Mouse (Mus musculus): ENCODE measurements around the gene Ddx20. TPM values are rescaled to one million over a fixed set of nuclear protein-coding genes. Genes with fewer than 3 reads are reported as not detected.

Ddx20 gene
- polyA plus RNA-seq, 1 experiment from 2014 or later = 34.6 TPM

GRCm38 (mm10) chr3:105693327-105694080 lies 6.1 kb upstream of the Ddx20 start:
- 72% methylated on average over 14 of the region's 14 CpGs for WGBS
- H3K4me2 ChIP-seq (replicated peaks; ENCODE audit: low read depth, low read length) = no peak overlapping the region

GRCm38 (mm10) chr3:105688536-105688935 lies 1.2 kb upstream of the Ddx20 start:
- no peak for ATAC-seq (ENCODE audit: insufficient number of reproducible peaks, insufficient read depth, low FRiP score, low read depth)
- 85% methylated on average over 2 of the region's 2 CpGs for WGBS

More at GRCm38 (mm10) chr3:105693327-105694080, 6.1 kb upstream of the Ddx20 start:
- Histone ChIP-seq H3K4me1 (ENCODE audit: control insufficient read depth, insufficient read depth, low read length) (no peaks in the 10 kb centered on the region), H3K27me3 (ENCODE audit: control insufficient read depth, insufficient read depth, low read length) (no peaks in the 10 kb centered on the region), H3K27ac (ENCODE audit: low read length) (no peak overlapping the region), H3K4me3 (ENCODE audit: low read depth, low read length) (no peak overlapping the region), H3K9me3 (ENCODE audit: control insufficient read depth, low read depth, low read length) (no peaks in the 10 kb centered on the region), H3K36me3 (ENCODE audit: control insufficient read depth, insufficient read depth, low read length) (no peaks in the 10 kb centered on the region), H3K9ac (replicated peaks; ENCODE audit: low read depth, low read length) (no peak overlapping the region)
- ATAC-seq (ENCODE audit: insufficient number of reproducible peaks, insufficient read depth, low FRiP score, low read depth) = no peak

GRCm38 (mm10) chr3:105686394-105687323 lies 715 bp downstream of the Ddx20 start:
- Histone ChIP-seq H3K27me3 (ENCODE audit: control insufficient read depth, insufficient read depth, low read length) (no peaks in the 10 kb centered on the region), H3K27ac (ENCODE audit: low read length) (0 out of 2 replicates have a peak overlapping the region, but pooled peaks have one; percentile 4), H3K36me3 (ENCODE audit: control insufficient read depth, insufficient read depth, low read length) (peaks cover 10% of the 10 kb centered on the region), H3K9me3 (ENCODE audit: control insufficient read depth, low read depth, low read length) (no peaks in the 10 kb centered on the region), H3K4me3 (ENCODE audit: low read depth, low read length) (peak overlapping the region; percentile 66), H3K4me1 (ENCODE audit: control insufficient read depth, insufficient read depth, low read length) (peaks cover 4% of the 10 kb centered on the region; the same call in 1 of the 2 replicates), H3K4me2 (replicated peaks; ENCODE audit: low read depth, low read length) (peak overlapping the region; percentile 60), H3K9ac (replicated peaks; ENCODE audit: low read depth, low read length) (peak overlapping the region; percentile 83)
- 7% methylated on average over 60 of the region's 60 CpGs for WGBS
- ATAC-seq (ENCODE audit: insufficient number of reproducible peaks, insufficient read depth, low FRiP score, low read depth) = peak; percentile 78

More at GRCm38 (mm10) chr3:105688536-105688935, 1.2 kb upstream of the Ddx20 start:
- no peaks in the 10 kb centered on the region for H3K27me3 ChIP-seq (ENCODE audit: control insufficient read depth, insufficient read depth, low read length)
- peaks cover 6% of the 10 kb centered on the region for H3K36me3 ChIP-seq (ENCODE audit: control insufficient read depth, insufficient read depth, low read length)
- H3K4me1 ChIP-seq (ENCODE audit: control insufficient read depth, insufficient read depth, low read length) = peaks cover 4% of the 10 kb centered on the region; the same call in 1 of the 2 replicates
- H3K9me3 ChIP-seq (ENCODE audit: control insufficient read depth, low read depth, low read length) = no peaks in the 10 kb centered on the region
- no peak overlapping the region for H3K27ac ChIP-seq (ENCODE audit: low read length)
- H3K4me3 ChIP-seq (ENCODE audit: low read depth, low read length) = no peak overlapping the region
- H3K9ac ChIP-seq (replicated peaks; ENCODE audit: low read depth, low read length) = no peak overlapping the region
- no peak overlapping the region for H3K4me2 ChIP-seq (replicated peaks; ENCODE audit: low read depth, low read length)

GRCm38 (mm10) chr3:105680346-105680745 lies 7.0 kb downstream of the Ddx20 start:
- Histone ChIP-seq H3K36me3 (ENCODE audit: control insufficient read depth, insufficient read depth, low read length) (peaks cover 34% of the 10 kb centered on the region), H3K4me3 (ENCODE audit: low read depth, low read length) (no peak overlapping the region), H3K9me3 (ENCODE audit: control insufficient read depth, low read depth, low read length) (no peaks in the 10 kb centered on the region), H3K9ac (replicated peaks; ENCODE audit: low read depth, low read length) (no peak overlapping the region), H3K27me3 (ENCODE audit: control insufficient read depth, insufficient read depth, low read length) (no peaks in the 10 kb centered on the region), H3K4me1 (ENCODE audit: control insufficient read depth, insufficient read depth, low read length) (no peaks in the 10 kb centered on the region), H3K27ac (ENCODE audit: low read length) (no peak overlapping the region), H3K4me2 (replicated peaks; ENCODE audit: low read depth, low read length) (no peak overlapping the region)
- WGBS = 91% methylated on average over 7 of the region's 7 CpGs
- no peak for ATAC-seq (ENCODE audit: insufficient number of reproducible peaks, insufficient read depth, low FRiP score, low read depth)

- Histone ChIP-seq H3K4me2 (replicated peaks; ENCODE audit: low read depth, low read length) (no peak overlapping the region), H3K4me1 (ENCODE audit: control insufficient read depth, insufficient read depth, low read length) (no peaks in the 10 kb centered on the region), H3K27me3 (ENCODE audit: control insufficient read depth, insufficient read depth, low read length) (no peaks in the 10 kb centered on the region), H3K36me3 (ENCODE audit: control insufficient read depth, insufficient read depth, low read length) (peaks cover 24% of the 10 kb centered on the region), H3K9me3 (ENCODE audit: control insufficient read depth, low read depth, low read length) (no peaks in the 10 kb centered on the region), H3K27ac (ENCODE audit: low read length) (no peak overlapping the region), H3K4me3 (ENCODE audit: low read depth, low read length) (no peak overlapping the region), H3K9ac (replicated peaks; ENCODE audit: low read depth, low read length) (no peak overlapping the region)
- ATAC-seq (ENCODE audit: insufficient number of reproducible peaks, insufficient read depth, low FRiP score, low read depth) = no peak
- 39% methylated on average over 2 of the region's 2 CpGs for WGBS
Measured at GRCm38 (mm10) chr3:105675932-105676331, 11.4 kb downstream of the Ddx20 start.

- ATAC-seq (ENCODE audit: insufficient number of reproducible peaks, insufficient read depth, low FRiP score, low read depth) = 0 out of 2 replicates have a peak, but pooled peaks have one; percentile 37
- Histone ChIP-seq H3K9me3 (ENCODE audit: control insufficient read depth, low read depth, low read length) (no peaks in the 10 kb centered on the region), H3K27me3 (ENCODE audit: control insufficient read depth, insufficient read depth, low read length) (no peaks in the 10 kb centered on the region), H3K4me3 (ENCODE audit: low read depth, low read length) (no peak overlapping the region), H3K9ac (replicated peaks; ENCODE audit: low read depth, low read length) (no peak overlapping the region), H3K4me2 (replicated peaks; ENCODE audit: low read depth, low read length) (no peak overlapping the region), H3K36me3 (ENCODE audit: control insufficient read depth, insufficient read depth, low read length) (peaks cover 17% of the 10 kb centered on the region), H3K4me1 (ENCODE audit: control insufficient read depth, insufficient read depth, low read length) (no peaks in the 10 kb centered on the region), H3K27ac (ENCODE audit: low read length) (no peak overlapping the region)
- WGBS = 17% methylated on average over 7 of the region's 7 CpGs
Measured at GRCm38 (mm10) chr3:105674595-105675218, 12.7 kb downstream of the Ddx20 start.

- Histone ChIP-seq H3K9me3 (ENCODE audit: control insufficient read depth, low read depth, low read length) (no peaks in the 10 kb centered on the region), H3K36me3 (ENCODE audit: control insufficient read depth, insufficient read depth, low read length) (no peaks in the 10 kb centered on the region; the same call in 1 of the 2 replicates), H3K9ac (replicated peaks; ENCODE audit: low read depth, low read length) (no peak overlapping the region), H3K4me2 (replicated peaks; ENCODE audit: low read depth, low read length) (no peak overlapping the region), H3K27me3 (ENCODE audit: control insufficient read depth, insufficient read depth, low read length) (no peaks in the 10 kb centered on the region), H3K27ac (ENCODE audit: low read length) (no peak overlapping the region), H3K4me3 (ENCODE audit: low read depth, low read length) (no peak overlapping the region), H3K4me1 (ENCODE audit: control insufficient read depth, insufficient read depth, low read length) (no peaks in the 10 kb centered on the region)
- 79% methylated on average over 1 of the region's 1 CpGs for WGBS
- ATAC-seq (ENCODE audit: insufficient number of reproducible peaks, insufficient read depth, low FRiP score, low read depth) = no peak
Measured at GRCm38 (mm10) chr3:105670801-105671200, 16.6 kb downstream of the Ddx20 start.

GRCm38 (mm10) chr3:105669776-105670175 lies 17.6 kb downstream of the Ddx20 start:
- 90% methylated on average over 3 of the region's 3 CpGs for WGBS
- H3K4me1 ChIP-seq (ENCODE audit: control insufficient read depth, insufficient read depth, low read length) = no peaks in the 10 kb centered on the region
- no peaks in the 10 kb centered on the region for H3K27me3 ChIP-seq (ENCODE audit: control insufficient read depth, insufficient read depth, low read length)
- no peak overlapping the region for H3K9ac ChIP-seq (replicated peaks; ENCODE audit: low read depth, low read length)
- no peak overlapping the region for H3K4me2 ChIP-seq (replicated peaks; ENCODE audit: low read depth, low read length)
- no peaks in the 10 kb centered on the region for H3K9me3 ChIP-seq (ENCODE audit: control insufficient read depth, low read depth, low read length)
- no peaks in the 10 kb centered on the region for H3K36me3 ChIP-seq (ENCODE audit: control insufficient read depth, insufficient read depth, low read length)
- no peak overlapping the region for H3K4me3 ChIP-seq (ENCODE audit: low read depth, low read length)
- H3K27ac ChIP-seq (ENCODE audit: low read length) = no peak overlapping the region
- ATAC-seq (ENCODE audit: insufficient number of reproducible peaks, insufficient read depth, low FRiP score, low read depth) = no peak
